Mouse (Mus musculus) heart, embryonic 15.5 days (tissue): ENCODE results near the gene Lsm3. TPM values are rescaled to one million over a fixed set of nuclear protein-coding genes. Genes with fewer than 3 reads are reported as not detected.
"Not testable (repeated sequence)": the region's sequence is repeated elsewhere in the genome, so short reads cannot be mapped to it uniquely, and the experiment has no call there.

Source experiments
- ATAC-seq: fragments of 200-750 bp; cut with Nextera tagmentation; replicated peaks from 2 replicates; pipeline ENCODE4 v1.8.0; 2017; ENCODE audit warnings: low read depth, moderate TSS enrichment; ENCODE audit not compliant: insufficient number of reproducible peaks, insufficient read depth, low FRiP score
- H3K27ac ChIP-seq: fragments of 300-500 bp; sonication (generic); 2 replicates; pipeline ENCODE4 v1.5.1; 2015; ENCODE audit warnings: mild to moderate bottlenecking, inconsistent platforms
- H3K27me3 ChIP-seq: fragments of 300-500 bp; sonication (generic); 2 replicates; pipeline ENCODE4 v1.6.1; 2015; ENCODE audit warnings: inconsistent platforms
- H3K36me3 ChIP-seq: fragments of 300-500 bp; sonication (generic); 2 replicates; pipeline ENCODE4 v1.6.1; 2015; ENCODE audit warnings: mild to moderate bottlenecking, inconsistent platforms
- H3K4me1 ChIP-seq: fragments of 300-500 bp; sonication (generic); replicated peaks from 2 replicates; pipeline ENCODE4 v1.6.1; 2015; ENCODE audit warnings: inconsistent platforms
- H3K4me2 ChIP-seq: fragments of 300-500 bp; sonication (generic); 2 replicates; pipeline ENCODE4 v1.6.1; 2015; ENCODE audit warnings: inconsistent platforms, mild to moderate bottlenecking, moderate library complexity
- H3K4me3 ChIP-seq: fragments of 300-500 bp; sonication (generic); 2 replicates; pipeline ENCODE4 v1.5.1; 2015; ENCODE audit warnings: mild to moderate bottlenecking, inconsistent platforms
- H3K9ac ChIP-seq: fragments of 300-500 bp; sonication (generic); 2 replicates; pipeline ENCODE4 v1.6.1; 2015; ENCODE audit warnings: mild to moderate bottlenecking, inconsistent platforms
- H3K9me3 ChIP-seq: fragments of 300-500 bp; sonication (generic); replicated peaks from 2 replicates; pipeline ENCODE4 v1.6.1; 2016; ENCODE audit warnings: inconsistent platforms
- WGBS: fragments of 180-500 bp; shearing (Covaris S2); methylation state at CpG from one replicate; pipeline ENCODE4 v1.1.7; 2015; ENCODE audit warnings: mixed read lengths; 5-methylcytosine and 5-hydroxymethylcytosine counted together
- polyA plus RNA-seq: library from polyadenylated mRNA; unstranded; fragments of >200 nt; fragmentation: Nextera tagmentation; extraction: Ambion mirVana; gene quantifications from 2 replicates; pipeline ENCODE4 v1.2.1, GENCODE M21; 2015

Lsm3 gene
- 155 and 161 TPM in 2 replicates for polyA plus RNA-seq

GRCm38 (mm10) chr6:91515545-91516449 lies at the start of gene Lsm3, which contains the start of gene Xpc:
Gene Lsm3 (plus strand): TSS chr6:91515928.
Gene Xpc (minus strand): TSS chr6:91515888.
- peak within 1 kb of the TSS; percentile 72 for H3K27ac ChIP-seq
- under 1% methylated on average over 80 of the region's 80 CpGs for WGBS
- peak within 1 kb of the TSS; percentile 88 for H3K9ac ChIP-seq
- H3K9me3 ChIP-seq, result no peaks in the 10 kb centered on the region
- H3K27me3 ChIP-seq, result no peaks in the 10 kb centered on the region
- H3K4me1 ChIP-seq, result peaks cover 30% of the 10 kb centered on the region
- H3K4me3 ChIP-seq, result peak within 1 kb of the TSS; percentile 91
- peaks cover 30% of the 10 kb centered on the region for H3K36me3 ChIP-seq
- peak within 1 kb of the TSS; percentile 88 for H3K4me2 ChIP-seq
- ATAC-seq, result peak; percentile 98

GRCm38 (mm10) chr6:91467106-91467505 lies 48.6 kb upstream of the Lsm3 start:
- 74% methylated on average over 1 of the region's 1 CpGs for WGBS
- no peak overlapping the region for H3K9ac ChIP-seq

GRCm38 (mm10) chr6:91470712-91471111 lies 45.0 kb upstream of the Lsm3 start:
- H3K4me1 ChIP-seq, result peaks cover 23% of the 10 kb centered on the region
- H3K9me3 ChIP-seq, result no peaks in the 10 kb centered on the region
- H3K4me3 ChIP-seq, result no peak overlapping the region
- peaks cover 16% of the 10 kb centered on the region; the same call in 1 of the 2 replicates for H3K36me3 ChIP-seq
- no peaks in the 10 kb centered on the region for H3K27me3 ChIP-seq
- no peak overlapping the region for H3K27ac ChIP-seq
- WGBS, result 87% methylated on average over 2 of the region's 2 CpGs
- ATAC-seq, result no peak
- H3K4me2 ChIP-seq, result no peak overlapping the region
- H3K9ac ChIP-seq, result no peak overlapping the region

More at GRCm38 (mm10) chr6:91467106-91467505, 48.6 kb upstream of the Lsm3 start:
- Histone ChIP-seq H3K36me3 (peaks cover 48% of the 10 kb centered on the region), H3K4me2 (no peak overlapping the region), H3K4me1 (peaks cover 6% of the 10 kb centered on the region), H3K4me3 (no peak overlapping the region), H3K27me3 (no peaks in the 10 kb centered on the region), H3K27ac (no peak overlapping the region), H3K9me3 (no peaks in the 10 kb centered on the region)
- ATAC-seq, result no peak

- peaks cover 23% of the 10 kb centered on the region for H3K4me1 ChIP-seq
- peak overlapping the region; percentile 71; the same call in 1 of the 2 replicates for H3K4me2 ChIP-seq
- H3K27ac ChIP-seq, H3K9me3 ChIP-seq, H3K27me3 ChIP-seq, ATAC-seq, H3K9ac ChIP-seq, H3K4me3 ChIP-seq: not testable (repeated sequence)
- WGBS, result 94% methylated on average over 3 of the region's 3 CpGs
- H3K36me3 ChIP-seq, result peaks cover 11% of the 10 kb centered on the region; the same call in 1 of the 2 replicates
Observed at GRCm38 (mm10) chr6:91471427-91471826, 44.3 kb upstream of the Lsm3 start.

- Histone ChIP-seq H3K36me3 (peaks cover 6% of the 10 kb centered on the region; the same call in 1 of the 2 replicates), H3K27ac (peak overlapping the region; percentile 85)
Observed at GRCm38 (mm10) chr6:91472319-91472718, 43.4 kb upstream of the Lsm3 start.

GRCm38 (mm10) chr6:91472868-91473804 lies 42.6 kb upstream of the Lsm3 start, which contains the start of the genes Chchd4 and Tmem43:
Gene Chchd4 (minus strand): TSS chr6:91473546.
Gene Tmem43 (plus strand): TSS chr6:91473703.
- under 1% methylated on average over 74 of the region's 74 CpGs for WGBS
- Histone ChIP-seq H3K27me3 (no peaks in the 10 kb centered on the region), H3K4me1 (peaks cover 23% of the 10 kb centered on the region), H3K27ac (peak within 1 kb of the TSS; percentile 85), H3K36me3 (peaks cover 12% of the 10 kb centered on the region; the same call in 1 of the 2 replicates), H3K4me3 (peak within 1 kb of the TSS; percentile 69), H3K4me2 (peak within 1 kb of the TSS; percentile 82), H3K9me3 (no peaks in the 10 kb centered on the region), H3K9ac (peak within 1 kb of the TSS; percentile 75)
- peak; percentile 95 for ATAC-seq

More at GRCm38 (mm10) chr6:91472319-91472718, 43.4 kb upstream of the Lsm3 start:
- H3K4me3 ChIP-seq, result peak overlapping the region; percentile 69
- peaks cover 23% of the 10 kb centered on the region for H3K4me1 ChIP-seq
- no peak for ATAC-seq
- no peaks in the 10 kb centered on the region for H3K9me3 ChIP-seq
- H3K27me3 ChIP-seq, result no peaks in the 10 kb centered on the region
- H3K4me2 ChIP-seq, result peak overlapping the region; percentile 71
- peak overlapping the region; percentile 75 for H3K9ac ChIP-seq
- WGBS, result 33% methylated on average over 6 of the region's 6 CpGs

GRCm38 (mm10) chr6:91473805-91474440 lies 41.8 kb upstream of the Lsm3 start:
- ATAC-seq, result peak; percentile 11
- peaks cover 23% of the 10 kb centered on the region for H3K4me1 ChIP-seq
- H3K9me3 ChIP-seq, result no peaks in the 10 kb centered on the region
- peak overlapping the region; percentile 70 for H3K27ac ChIP-seq
- no peaks in the 10 kb centered on the region for H3K27me3 ChIP-seq
- H3K9ac ChIP-seq, result peak overlapping the region; percentile 74
- under 1% methylated on average over 27 of the region's 27 CpGs for WGBS
- peak overlapping the region; percentile 82 for H3K4me2 ChIP-seq
- H3K36me3 ChIP-seq, result peaks cover 20% of the 10 kb centered on the region; the same call in 1 of the 2 replicates
- H3K4me3 ChIP-seq, result peak overlapping the region; percentile 69

GRCm38 (mm10) chr6:91474441-91475190 lies 41.1 kb upstream of the Lsm3 start:
- 51% methylated on average over 9 of the region's 9 CpGs for WGBS
- Histone ChIP-seq H3K4me3 (peak overlapping the region; percentile 69), H3K36me3 (peaks cover 26% of the 10 kb centered on the region; the same call in 1 of the 2 replicates), H3K9ac (peak overlapping the region; percentile 74), H3K27ac (no peak overlapping the region), H3K4me1 (peaks cover 23% of the 10 kb centered on the region), H3K9me3 (no peaks in the 10 kb centered on the region), H3K27me3 (no peaks in the 10 kb centered on the region), H3K4me2 (peak overlapping the region; percentile 82)
- ATAC-seq, result no peak

- Histone ChIP-seq H3K27me3 (no peaks in the 10 kb centered on the region), H3K9me3 (no peaks in the 10 kb centered on the region), H3K9ac (no peak overlapping the region), H3K4me3 (no peak overlapping the region), H3K4me2 (no peak overlapping the region), H3K27ac (no peak overlapping the region), H3K4me1 (peaks cover 22% of the 10 kb centered on the region), H3K36me3 (peaks cover 45% of the 10 kb centered on the region)
- ATAC-seq, result no peak
- WGBS, result 96% methylated on average over 2 of the region's 2 CpGs
Observed at GRCm38 (mm10) chr6:91476541-91476940, 39.2 kb upstream of the Lsm3 start.

- H3K36me3 ChIP-seq, result peaks cover 89% of the 10 kb centered on the region
- WGBS, result 88% methylated on average over 2 of the region's 2 CpGs
Observed at GRCm38 (mm10) chr6:91483371-91483770, 32.4 kb upstream of the Lsm3 start.

More at GRCm38 (mm10) chr6:91483371-91483770, 32.4 kb upstream of the Lsm3 start:
- Histone ChIP-seq H3K27me3 (no peaks in the 10 kb centered on the region), H3K4me3 (no peak overlapping the region), H3K9ac (no peak overlapping the region), H3K9me3 (no peaks in the 10 kb centered on the region), H3K4me1 (peaks cover 3% of the 10 kb centered on the region; the same call in 1 of the 2 replicates), H3K27ac (no peak overlapping the region), H3K4me2 (no peak overlapping the region)
- ATAC-seq, result no peak
